Mouse (Mus musculus) forebrain, embryonic 15.5 days (tissue): ENCODE measurements around the gene Thap7. TPM values are rescaled to one million over a fixed set of nuclear protein-coding genes. Genes with fewer than 3 reads are reported as not detected.

Experiments
- polyA plus RNA-seq: library from polyadenylated mRNA; unstranded; fragments of >200 nt; fragmentation: Nextera tagmentation; extraction: Ambion mirVana; gene quantifications from 2 replicates; pipeline ENCODE4 v1.2.1, GENCODE M21; 2015

Thap7 gene
- polyA plus RNA-seq, 1 experiment from 2014 or later, result 65.8 TPM

Other genes with a start within 250 kb of the Thap7 start
- gene Serpind1, start 199.8 kb downstream of the Thap7 start, polyA plus RNA-seq, result 1.0 and 1.8 TPM in 2 replicates
- 23.5 and 27.0 TPM in 2 replicates for gene Snap29, start 125.2 kb downstream of the Thap7 start, polyA plus RNA-seq
- gene Pi4ka, start 124.8 kb downstream of the Thap7 start, polyA plus RNA-seq, result 56.1 and 58.9 TPM in 2 replicates
- gene Crkl, start 79.1 kb downstream of the Thap7 start, polyA plus RNA-seq, result 117 and 120 TPM in 2 replicates
- gene Aifm3, start 41.5 kb downstream of the Thap7 start, polyA plus RNA-seq, result 8.0 and 10.6 TPM in 2 replicates
- gene Lztr1, start 22.4 kb downstream of the Thap7 start, polyA plus RNA-seq, result 120 and 133 TPM in 2 replicates
- gene Lrrc74b, start 30.1 kb upstream of the Thap7 start, polyA plus RNA-seq, result 0.33 and 0.89 TPM in 2 replicates
- gene P2rx6, start 30.7 kb upstream of the Thap7 start, polyA plus RNA-seq, result 1.1 and 1.9 TPM in 2 replicates
- 29.3 and 32.0 TPM in 2 replicates for gene Slc7a4, start 52.1 kb upstream of the Thap7 start, polyA plus RNA-seq
- 30.6 and 32.7 TPM in 2 replicates for gene Smpd4, start 88.2 kb upstream of the Thap7 start, polyA plus RNA-seq
- gene Ccdc74a, start 115.3 kb upstream of the Thap7 start, polyA plus RNA-seq, result 6.6 and 8.3 TPM in 2 replicates
- 44.9 and 48.2 TPM in 2 replicates for gene Med15, start 201.8 kb upstream of the Thap7 start, polyA plus RNA-seq
- 69.7 and 72.1 TPM in 2 replicates for gene Klhl22, start 228.5 kb upstream of the Thap7 start, polyA plus RNA-seq